Mouse (Mus musculus): ENCODE results near the gene Cdkn3.

DNA sequence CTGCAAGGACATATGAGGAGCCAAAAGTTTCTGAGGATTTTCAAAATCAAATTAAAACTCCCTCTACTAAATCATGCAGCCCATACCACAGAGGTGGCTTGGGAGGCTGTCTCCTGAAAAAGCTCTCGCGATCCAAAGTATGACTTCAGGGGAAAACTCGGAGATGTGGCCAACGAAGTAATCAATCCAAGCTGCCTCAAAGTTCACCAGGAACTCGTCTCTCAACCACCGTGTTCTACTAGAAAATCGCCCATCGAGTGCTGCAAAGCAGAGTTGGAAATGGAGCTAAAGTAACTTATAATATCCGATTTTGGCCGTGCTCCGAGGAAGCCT is 27.1 kb downstream of the Cdkn3 start:
- TF ChIP-seq POLR2A (IDR thresholded peaks at IDR 0.05; ENCODE audit: insufficient read length, low read depth) = no peak
- TF ChIP-seq USF1 (IDR thresholded peaks at IDR 0.05; ENCODE audit: low read depth) = no peak
- TF ChIP-seq TCF12 (IDR thresholded peaks at IDR 0.05; ENCODE audit: insufficient read depth, poor library complexity, severe bottlenecking) = no peak

Measured in myocyte (in vitro differentiated cells).